Mouse (Mus musculus) ES-E14 (cell line): ENCODE data around the gene Lmbr1l.
"Not testable (repeated sequence)": the region's sequence is repeated elsewhere in the genome, so short reads cannot be mapped to it uniquely, and the experiment has no call there.

Experiments used
- CHD2 ChIP-seq: IDR thresholded peaks from 2 replicates; pipeline ENCODE4 v1.6.1; 2014; ENCODE audit warnings: mild to moderate bottlenecking, low read depth, low read length, inconsistent platforms
- HCFC1 ChIP-seq: IDR thresholded peaks from 2 replicates; pipeline ENCODE4 v1.6.1; 2012; ENCODE audit warnings: low read length, inconsistent platforms, borderline replicate concordance; ENCODE audit not compliant: insufficient read depth
- ZNF384 ChIP-seq: IDR thresholded peaks from 2 replicates; pipeline ENCODE4 v1.6.1; 2012; ENCODE audit warnings: low read depth, low read length, inconsistent platforms

DNA sequence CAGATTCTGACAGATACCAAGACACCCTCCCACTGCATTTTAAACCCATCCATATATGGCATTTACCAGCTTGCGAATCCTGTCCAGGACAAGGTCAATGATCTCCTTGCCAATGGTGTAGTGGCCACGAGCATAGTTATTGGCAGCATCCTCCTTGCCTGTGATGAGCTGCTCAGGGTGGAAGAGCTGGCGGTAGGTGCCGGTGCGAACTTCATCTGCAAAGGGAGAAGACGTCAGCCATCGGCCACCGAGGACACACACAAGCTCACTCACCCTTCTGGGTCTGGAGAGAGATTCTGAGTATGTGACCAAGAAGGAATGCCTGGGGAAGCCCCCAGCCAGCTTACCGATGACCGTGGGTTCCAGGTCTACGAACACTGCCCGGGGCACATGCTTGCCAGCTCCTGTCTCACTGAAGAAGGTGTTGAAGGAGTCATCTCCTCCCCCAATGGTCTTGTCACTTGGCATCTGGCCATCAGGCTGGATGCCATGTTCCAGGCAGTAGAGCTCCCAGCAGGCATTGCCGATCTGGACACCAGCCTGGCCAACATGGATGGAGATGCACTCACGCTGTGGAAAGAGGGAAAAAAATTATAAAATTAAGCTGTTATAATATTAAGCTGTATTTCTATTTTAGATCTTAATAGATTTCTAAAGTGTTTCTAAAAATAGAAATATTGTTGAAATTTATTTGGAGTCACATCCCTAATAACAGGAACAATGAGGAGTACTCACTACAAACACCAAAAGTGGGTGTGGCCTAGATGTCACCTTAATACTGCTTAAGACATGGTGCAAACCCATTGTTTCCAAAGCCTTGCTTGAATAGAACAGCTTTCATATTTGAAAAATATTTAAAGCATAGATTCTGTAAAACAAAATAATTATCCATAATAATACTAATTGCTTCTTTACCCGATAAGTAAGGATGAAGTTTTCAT is 33.4 kb upstream of the Lmbr1l start:
- not testable (repeated sequence) for TF ChIP-seq ZNF384, CHD2, HCFC1
